Mouse (Mus musculus) heart, embryonic 16.5 days (tissue): Measurements from ENCODE around the gene Utrn. TPM values are rescaled to one million over a fixed set of nuclear protein-coding genes. Genes with fewer than 3 reads are reported as not detected.
A peak's percentile ranks its signal among the peaks of the same experiment; 100 is the strongest.

Experiments
- ATAC-seq: fragments of 200-750 bp; cut with Nextera tagmentation; replicated peaks from 2 replicates; pipeline ENCODE4 v1.8.0; 2017; ENCODE audit warnings: moderate number of reproducible peaks; ENCODE audit not compliant: insufficient read depth, low FRiP score; ENCODE audit errors: extremely low read depth
- H3K27ac ChIP-seq: fragments of 300-500 bp; sonication (generic); 2 replicates; pipeline ENCODE4 v1.5.1; 2014; ENCODE audit warnings: mild to moderate bottlenecking, low read length, control low read depth, moderate library complexity
- H3K27me3 ChIP-seq: fragments of 300-500 bp; sonication (generic); 2 replicates; pipeline ENCODE4 v1.6.1; 2014; ENCODE audit warnings: low read length, mixed read lengths; ENCODE audit not compliant: control insufficient read depth, insufficient read depth
- H3K36me3 ChIP-seq: fragments of 300-500 bp; sonication (generic); 2 replicates; pipeline ENCODE4 v1.6.1; 2014; ENCODE audit not compliant: control insufficient read depth, insufficient read depth
- H3K4me1 ChIP-seq: fragments of 300-500 bp; sonication (generic); 2 replicates; pipeline ENCODE4 v1.6.1; 2014; ENCODE audit warnings: low read length, mixed read lengths; ENCODE audit not compliant: control insufficient read depth, insufficient read depth
- H3K4me2 ChIP-seq: fragments of 300-500 bp; sonication (generic); 2 replicates; pipeline ENCODE4 v1.6.1; 2014; ENCODE audit warnings: low read depth, mild to moderate bottlenecking, control low read depth, low read length
- H3K4me3 ChIP-seq: fragments of 300-500 bp; sonication (generic); 2 replicates; pipeline ENCODE4 v1.5.1; 2014; ENCODE audit warnings: mild to moderate bottlenecking, control low read depth, low read length
- H3K9ac ChIP-seq: fragments of 300-500 bp; sonication (generic); 2 replicates; pipeline ENCODE4 v1.6.1; 2014; ENCODE audit warnings: low read length, control low read depth
- H3K9me3 ChIP-seq: fragments of 300-500 bp; sonication (generic); replicated peaks from 2 replicates; pipeline ENCODE4 v1.6.1; 2016; ENCODE audit warnings: low read length; ENCODE audit not compliant: control insufficient read depth
- WGBS: fragments of 180-500 bp; shearing (Covaris S2); extraction: QIAGEN DNeasy Blood & Tissue Kit; methylation state at CpG from one replicate; pipeline ENCODE4 v1.1.7; 2014; 5-methylcytosine and 5-hydroxymethylcytosine counted together
- polyA plus RNA-seq: library from polyadenylated mRNA; unstranded; fragments of >200 nt; fragmentation: Nextera tagmentation; extraction: Ambion mirVana; gene quantifications from 2 replicates; pipeline ENCODE4 v1.2.1, GENCODE M21; 2015

Gene Utrn
- 65.7 and 66.8 TPM in 2 replicates for polyA plus RNA-seq

- Histone ChIP-seq H3K9me3 (no peaks in the 10 kb centered on the region), H3K4me1 (peaks cover 13% of the 10 kb centered on the region), H3K27me3 (no peaks in the 10 kb centered on the region), H3K4me3 (peak within 1 kb of the TSS; percentile 63), H3K27ac (peak within 1 kb of the TSS; percentile 97), H3K4me2 (peak within 1 kb of the TSS; percentile 95), H3K9ac (peak within 1 kb of the TSS; percentile 95), H3K36me3 (no peaks in the 10 kb centered on the region)
- WGBS = under 1% methylated on average over 73 of the region's 77 CpGs
- peak; percentile 88 for ATAC-seq
Observed at GRCm38 (mm10) chr10:12869029-12869671, at the start of gene Utrn. Gene Utrn, minus strand, starts transcription at chr10:12869365.

DNA sequence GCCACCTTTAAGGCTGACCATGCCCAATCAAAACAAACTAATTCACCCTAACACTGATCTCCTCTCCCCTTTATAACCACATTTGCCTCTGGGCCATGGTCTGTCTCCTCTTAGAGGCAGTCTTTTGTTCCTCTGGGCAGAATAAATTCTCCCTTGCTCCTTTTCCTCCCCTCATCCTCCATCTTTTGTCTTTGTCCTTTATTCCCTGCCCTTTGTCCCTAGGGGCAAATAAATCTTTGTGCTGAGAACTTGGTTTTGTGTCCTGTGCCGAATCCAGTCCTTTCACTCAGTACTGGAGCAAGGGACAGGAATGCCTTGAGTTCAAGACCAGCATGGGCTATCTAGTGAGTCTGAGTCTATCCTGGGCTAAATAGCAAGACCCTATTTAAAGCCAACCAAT lies 48.5 kb upstream of the Utrn start:
- no peak for ATAC-seq
- Histone ChIP-seq H3K4me2 (no peak overlapping the region), H3K9me3 (no peaks in the 10 kb centered on the region)

DNA sequence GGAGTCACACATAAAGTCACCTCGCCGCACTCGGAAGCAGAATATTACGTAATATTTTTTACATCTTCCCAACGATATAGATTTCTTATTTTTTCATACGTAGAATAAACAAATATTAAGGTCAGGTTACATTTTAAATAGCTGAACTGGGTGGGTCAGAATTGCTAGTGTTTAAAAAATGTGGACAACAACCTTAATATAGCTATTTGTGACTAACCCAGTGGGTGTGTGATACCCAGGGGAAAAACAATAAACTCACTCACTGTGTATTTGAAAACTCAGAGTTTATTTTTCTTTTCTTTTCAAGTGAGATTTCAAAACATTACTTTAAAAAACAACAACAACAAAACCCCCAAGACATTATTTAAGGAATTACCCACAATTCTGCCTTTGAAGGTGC lies 47.2 kb upstream of the Utrn start:
- no peaks in the 10 kb centered on the region for H3K36me3 ChIP-seq
- H3K9ac ChIP-seq = no peak overlapping the region
- no peaks in the 10 kb centered on the region for H3K9me3 ChIP-seq
- H3K4me3 ChIP-seq = no peak overlapping the region
- no peak overlapping the region for H3K27ac ChIP-seq
- H3K4me2 ChIP-seq = no peak overlapping the region
- WGBS = 91% methylated on average over 6 of the region's 6 CpGs
- peaks cover 10% of the 10 kb centered on the region for H3K4me1 ChIP-seq
- no peaks in the 10 kb centered on the region for H3K27me3 ChIP-seq
- ATAC-seq = no peak

More for the DNA sequence above, 48.5 kb upstream of the Utrn start:
- Histone ChIP-seq H3K27me3 (no peaks in the 10 kb centered on the region), H3K4me3 (no peak overlapping the region), H3K9ac (no peak overlapping the region), H3K36me3 (no peaks in the 10 kb centered on the region), H3K4me1 (no peaks in the 10 kb centered on the region), H3K27ac (no peak overlapping the region)
- WGBS = 74% methylated on average over 1 of the region's 1 CpGs

- Histone ChIP-seq H3K4me2 (no peak overlapping the region), H3K4me3 (no peak overlapping the region), H3K27me3 (no peaks in the 10 kb centered on the region), H3K9ac (no peak overlapping the region), H3K4me1 (peaks cover 10% of the 10 kb centered on the region), H3K36me3 (no peaks in the 10 kb centered on the region), H3K9me3 (no peaks in the 10 kb centered on the region), H3K27ac (no peak overlapping the region)
- ATAC-seq = no peak
- 57% methylated on average over 7 of the region's 7 CpGs for WGBS
Observed at GRCm38 (mm10) chr10:12915826-12916225, 46.7 kb upstream of the Utrn start.

DNA sequence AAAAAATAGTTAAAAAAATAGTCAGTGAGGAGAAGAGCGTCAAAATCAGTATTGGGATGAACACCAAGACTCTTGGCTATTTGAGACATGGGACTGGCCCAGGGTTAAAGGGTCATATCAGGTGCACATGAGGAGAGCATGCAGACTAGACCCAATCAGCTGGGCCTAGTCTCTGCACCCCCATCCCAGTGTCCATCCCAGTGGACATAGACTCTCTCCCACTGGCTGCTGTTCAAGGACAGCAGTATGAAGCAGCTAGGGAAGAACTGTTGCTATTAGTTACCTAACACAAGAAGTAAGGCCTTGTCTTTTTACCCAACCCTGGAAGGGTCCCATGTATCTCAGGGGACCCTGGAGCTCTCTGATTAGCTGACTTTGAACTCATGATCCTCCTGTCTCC lies 45.0 kb upstream of the Utrn start:
- ATAC-seq = no peak
- 91% methylated on average over 1 of the region's 1 CpGs for WGBS
- Histone ChIP-seq H3K27ac (no peak overlapping the region), H3K4me1 (peaks cover 10% of the 10 kb centered on the region), H3K27me3 (no peaks in the 10 kb centered on the region), H3K36me3 (no peaks in the 10 kb centered on the region), H3K4me3 (no peak overlapping the region), H3K4me2 (no peak overlapping the region), H3K9ac (no peak overlapping the region), H3K9me3 (no peaks in the 10 kb centered on the region)

GRCm38 (mm10) chr10:12911981-12912530 lies 42.9 kb upstream of the Utrn start:
- ATAC-seq = peak; percentile 69
- Histone ChIP-seq H3K4me2 (peak overlapping the region; percentile 66), H3K4me3 (peak overlapping the region; percentile 40), H3K4me1 (peaks cover 10% of the 10 kb centered on the region), H3K27ac (peak overlapping the region; percentile 75), H3K27me3 (no peaks in the 10 kb centered on the region), H3K9ac (peak overlapping the region; percentile 63), H3K36me3 (no peaks in the 10 kb centered on the region), H3K9me3 (no peaks in the 10 kb centered on the region)
- WGBS = 9% methylated on average over 11 of the region's 11 CpGs

DNA sequence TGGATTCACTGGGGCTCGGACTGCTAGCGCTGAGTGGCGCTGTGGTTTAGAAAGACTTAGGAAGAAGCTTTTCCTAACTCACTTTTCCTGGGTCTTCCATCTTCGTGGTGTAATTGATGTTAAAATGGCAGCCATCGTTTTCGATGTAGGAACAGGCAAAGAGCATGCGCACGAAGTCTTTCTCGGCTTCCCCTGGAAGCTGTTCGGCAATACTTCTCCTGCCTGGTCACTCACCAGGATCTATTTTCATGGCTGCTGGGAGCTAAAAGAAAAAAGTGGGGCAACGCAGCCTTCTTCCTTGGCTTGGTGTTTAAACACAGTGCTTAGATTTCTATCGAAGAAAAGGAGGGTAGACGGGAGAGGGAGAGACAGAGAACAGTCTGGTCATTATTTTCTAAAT lies 42.3 kb upstream of the Utrn start:
- H3K27me3 ChIP-seq = no peaks in the 10 kb centered on the region
- H3K9ac ChIP-seq = peak overlapping the region; percentile 63
- H3K4me2 ChIP-seq = peak overlapping the region; percentile 66
- H3K9me3 ChIP-seq = no peaks in the 10 kb centered on the region
- H3K27ac ChIP-seq = peak overlapping the region; percentile 75; the same call in 1 of the 2 replicates
- no peaks in the 10 kb centered on the region for H3K36me3 ChIP-seq
- peak overlapping the region; percentile 40 for H3K4me3 ChIP-seq
- no peak for ATAC-seq
- peaks cover 10% of the 10 kb centered on the region for H3K4me1 ChIP-seq
- WGBS = 80% methylated on average over 13 of the region's 13 CpGs

DNA sequence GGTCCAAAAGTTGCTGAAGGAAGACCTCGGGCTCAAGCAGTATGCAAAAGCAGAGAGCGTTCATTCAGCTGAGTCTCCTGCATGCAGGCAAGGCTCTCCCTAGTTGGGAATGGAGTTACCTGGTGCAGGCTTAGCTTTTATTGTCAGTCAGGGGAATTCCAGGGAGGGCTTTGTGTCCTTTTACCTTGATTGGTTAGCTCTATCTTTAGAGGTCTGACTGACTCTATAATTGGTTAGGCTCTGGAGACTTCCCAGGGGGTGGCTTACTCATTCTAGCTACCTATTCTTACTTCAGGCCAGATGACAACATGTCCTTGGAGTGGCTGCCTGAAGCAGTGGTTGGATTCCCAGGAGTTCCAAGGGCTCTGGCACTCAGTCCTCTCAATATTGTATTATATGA lies 40.7 kb upstream of the Utrn start:
- Histone ChIP-seq H3K4me2 (no peak overlapping the region), H3K4me1 (peaks cover 10% of the 10 kb centered on the region), H3K9me3 (no peaks in the 10 kb centered on the region), H3K27me3 (no peaks in the 10 kb centered on the region), H3K27ac (no peak overlapping the region), H3K36me3 (no peaks in the 10 kb centered on the region), H3K4me3 (no peak overlapping the region), H3K9ac (no peak overlapping the region)
- WGBS = 89% methylated on average over 2 of the region's 2 CpGs
- ATAC-seq = no peak

DNA sequence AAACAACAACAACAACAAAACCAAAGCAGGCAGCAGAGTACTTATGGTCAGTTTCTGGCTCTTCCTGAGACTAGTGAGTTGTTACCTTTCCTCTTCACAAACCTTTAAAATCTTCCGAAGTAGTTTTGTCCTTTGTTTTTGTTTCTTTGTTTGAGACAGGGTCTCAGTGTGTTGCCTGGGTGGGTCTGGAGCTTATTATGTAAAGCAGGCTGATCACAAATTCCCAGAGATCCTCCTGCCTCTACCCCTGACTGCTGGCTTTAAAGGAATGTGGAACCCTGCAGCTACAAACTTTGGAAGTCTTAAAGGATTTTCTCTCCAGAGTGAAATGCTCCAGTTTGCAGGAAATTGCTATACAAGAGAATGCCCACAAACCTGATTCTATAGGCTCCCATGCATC lies 40.0 kb upstream of the Utrn start:
- 77% methylated on average over 1 of the region's 1 CpGs for WGBS

More for the DNA sequence above, 40.0 kb upstream of the Utrn start:
- no peaks in the 10 kb centered on the region for H3K9me3 ChIP-seq
- H3K27me3 ChIP-seq = no peaks in the 10 kb centered on the region
- H3K4me1 ChIP-seq = peaks cover 10% of the 10 kb centered on the region
- ATAC-seq = no peak
- no peaks in the 10 kb centered on the region for H3K36me3 ChIP-seq
- no peak overlapping the region for H3K27ac ChIP-seq
- H3K4me2 ChIP-seq = no peak overlapping the region
- no peak overlapping the region for H3K4me3 ChIP-seq
- H3K9ac ChIP-seq = no peak overlapping the region
